Mouse (Mus musculus): ENCODE results near the gene Olfr1032. TPM values are rescaled to one million over a fixed set of nuclear protein-coding genes. Genes with fewer than 3 reads are reported as not detected.
A peak's percentile ranks its signal among the peaks of the same experiment; 100 is the strongest.
"Not testable (repeated sequence)": the region's sequence is repeated elsewhere in the genome, so short reads cannot be mapped to it uniquely, and the experiment has no call there.

Gene Olfr1032
- not detected in 2 replicates for polyA plus RNA-seq (2016; fragmentation: Nextera tagmentation; extraction: Ambion mirVana)

DNA sequence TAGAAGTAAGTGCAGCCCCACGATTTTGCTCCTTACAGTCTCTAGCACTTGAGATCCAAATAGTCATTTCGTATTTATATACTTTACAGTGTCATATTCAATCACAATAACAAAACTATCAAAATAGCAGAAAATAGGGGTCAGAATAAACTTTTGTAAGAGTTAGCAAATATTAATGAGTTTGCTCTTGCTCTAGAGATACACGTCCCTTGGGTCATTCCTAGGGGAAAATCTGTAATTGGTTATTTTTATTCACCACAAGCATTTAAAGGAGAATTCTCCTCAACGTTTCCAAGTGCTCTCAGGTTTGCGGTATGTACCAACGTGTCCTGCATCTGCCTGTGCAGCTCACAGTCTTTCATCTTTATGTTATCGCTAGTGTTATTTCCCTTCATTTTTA, at the start of gene Olfr1032:
Gene Olfr1032, plus strand, starts transcription at position 301 of the 400 bp plus-strand sequence.
- ATAC-seq (ENCODE audit: insufficient number of reproducible peaks, low FRiP score): no peak
- H3K36me3 ChIP-seq: no peaks in the 10 kb centered on the region
- 79% methylated on average over 7 of the region's 7 CpGs for WGBS
- H3K27me3 ChIP-seq (replicated peaks): no peaks in the 10 kb centered on the region
- no peak within 1 kb of the TSS for H3K27ac ChIP-seq (ENCODE audit: poor library complexity, severe bottlenecking)
- H3K4me2 ChIP-seq: no peak within 1 kb of the TSS
- no peaks in the 10 kb centered on the region for H3K9me3 ChIP-seq (replicated peaks)
- no peak within 1 kb of the TSS for H3K4me3 ChIP-seq
- H3K9ac ChIP-seq: no peak within 1 kb of the TSS
- H3K4me1 ChIP-seq (replicated peaks): no peaks in the 10 kb centered on the region

DNA sequence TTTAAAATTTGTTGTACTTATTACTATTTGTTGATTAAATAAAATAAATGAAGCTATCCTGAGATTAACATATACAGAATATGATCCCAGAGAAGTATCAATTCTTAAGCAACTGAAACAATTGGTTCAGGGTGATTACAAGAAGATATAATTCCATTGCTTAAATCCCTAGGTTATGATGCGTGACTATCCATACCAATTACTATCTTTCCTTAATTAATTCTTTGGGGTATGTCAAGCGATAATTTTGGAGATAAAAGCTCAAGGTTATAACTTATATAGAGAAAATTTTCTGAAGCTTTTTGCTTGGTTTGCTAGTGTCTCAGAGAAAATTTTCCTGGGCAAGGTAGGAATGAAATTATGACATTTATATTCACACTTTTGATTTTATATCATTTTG, 31.7 kb upstream of the Olfr1032 start, which contains the start of gene Olfr1029:
Gene Olfr1029, plus strand, starts transcription at position 301 of the 400 bp plus-strand sequence.
- Histone ChIP-seq H3K9ac (no peak within 1 kb of the TSS), H3K4me1 (replicated peaks) (no peaks in the 10 kb centered on the region), H3K4me3 (no peak within 1 kb of the TSS), H3K4me2 (no peak within 1 kb of the TSS), H3K36me3 (no peaks in the 10 kb centered on the region), H3K27me3 (replicated peaks) (no peaks in the 10 kb centered on the region), H3K9me3 (replicated peaks) (no peaks in the 10 kb centered on the region), H3K27ac (ENCODE audit: poor library complexity, severe bottlenecking) (no peak within 1 kb of the TSS)
- 70% methylated on average over 2 of the region's 2 CpGs for whole genome bisulfite sequencing
- no peak for ATAC-seq (ENCODE audit: insufficient number of reproducible peaks, low FRiP score)

- no peak within 1 kb of the TSS for H3K4me2 ChIP-seq
- H3K36me3 ChIP-seq: no peaks in the 10 kb centered on the region
- H3K4me3 ChIP-seq: no peak within 1 kb of the TSS
- H3K27me3 ChIP-seq (replicated peaks): no peaks in the 10 kb centered on the region
- WGBS: 66% methylated on average over 1 of the region's 1 CpGs
- no peak within 1 kb of the TSS for H3K27ac ChIP-seq (ENCODE audit: poor library complexity, severe bottlenecking)
- H3K9ac ChIP-seq: no peak within 1 kb of the TSS
- no peaks in the 10 kb centered on the region for H3K4me1 ChIP-seq (replicated peaks)
- no peak for ATAC-seq (ENCODE audit: insufficient number of reproducible peaks, low FRiP score)
- no peaks in the 10 kb centered on the region for H3K9me3 ChIP-seq (replicated peaks)
Observed at GRCm38 (mm10) chr2:85978976-85979375, 26.4 kb upstream of the Olfr1032 start, which contains the start of gene Olfr1030. Olfr1030 (plus strand) TSS chr2:85979276.

DNA sequence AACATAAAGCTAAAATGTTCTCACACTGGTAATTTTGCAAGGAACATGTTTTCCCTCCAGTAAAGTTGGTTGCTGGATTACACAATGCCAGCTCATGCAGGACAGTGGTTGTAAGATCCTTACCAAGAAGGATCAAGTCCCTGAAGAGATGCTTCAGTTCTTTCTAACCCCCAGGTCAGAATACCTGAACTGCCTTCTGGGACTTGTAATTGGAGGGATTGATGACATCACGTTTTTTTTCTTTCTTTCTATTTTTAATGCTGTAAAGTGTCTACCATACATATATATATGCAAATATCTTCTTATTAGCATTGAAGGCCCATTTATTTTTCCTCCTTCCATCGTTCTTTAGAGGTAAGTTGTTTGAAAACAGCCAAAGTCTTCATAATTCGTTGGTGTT, 15.3 kb upstream of the Olfr1032 start, which contains the start of gene Olfr1031:
Gene Olfr1031, plus strand, starts transcription at position 301 of the 400 bp plus-strand sequence.
- Histone ChIP-seq H3K4me3 (no peak within 1 kb of the TSS), H3K9ac (no peak within 1 kb of the TSS), H3K4me2 (no peak within 1 kb of the TSS), H3K9me3 (replicated peaks) (no peaks in the 10 kb centered on the region), H3K27me3 (replicated peaks) (no peaks in the 10 kb centered on the region), H3K4me1 (replicated peaks) (no peaks in the 10 kb centered on the region), H3K36me3 (no peaks in the 10 kb centered on the region), H3K27ac (ENCODE audit: poor library complexity, severe bottlenecking) (no peak within 1 kb of the TSS)
- WGBS: 46% methylated on average over 3 of the region's 3 CpGs
- no peak for ATAC-seq (ENCODE audit: insufficient number of reproducible peaks, low FRiP score)

GRCm38 (mm10) chr2:86020406-86020805, 15.1 kb downstream of the Olfr1032 start, which contains the start of gene Olfr1033:
Olfr1033 (plus strand) TSS chr2:86020633.
- H3K9ac ChIP-seq; H3K27me3 ChIP-seq (replicated peaks); H3K36me3 ChIP-seq; ATAC-seq (ENCODE audit: insufficient number of reproducible peaks, low FRiP score); H3K9me3 ChIP-seq (replicated peaks); H3K4me1 ChIP-seq (replicated peaks): not testable (repeated sequence)
- H3K27ac ChIP-seq (ENCODE audit: poor library complexity, severe bottlenecking): peak within 1 kb of the TSS; percentile 47; the same call in 1 of the 2 replicates
- H3K4me2 ChIP-seq: peak within 1 kb of the TSS; percentile 64
- peak within 1 kb of the TSS; percentile 47 for H3K4me3 ChIP-seq
- WGBS: 2% methylated on average over 11 of the region's 11 CpGs

- H3K36me3 ChIP-seq; H3K27ac ChIP-seq (ENCODE audit: poor library complexity, severe bottlenecking); H3K4me1 ChIP-seq (replicated peaks); H3K9ac ChIP-seq; H3K27me3 ChIP-seq (replicated peaks); H3K4me2 ChIP-seq; H3K9me3 ChIP-seq (replicated peaks); ATAC-seq (ENCODE audit: insufficient number of reproducible peaks, low FRiP score); H3K4me3 ChIP-seq: not testable (repeated sequence)
- WGBS: 38% methylated on average over 7 of the region's 9 CpGs
Observed at GRCm38 (mm10) chr2:86021518-86021917, 16.2 kb downstream of the Olfr1032 start.

GRCm38 (mm10) chr2:86045561-86045960, 40.2 kb downstream of the Olfr1032 start, which contains the start of gene Olfr1034:
Olfr1034 (plus strand) TSS chr2:86045861.
- no peak for ATAC-seq (ENCODE audit: insufficient number of reproducible peaks, low FRiP score)
- H3K4me3 ChIP-seq: no peak within 1 kb of the TSS
- H3K9ac ChIP-seq: no peak within 1 kb of the TSS
- no peaks in the 10 kb centered on the region for H3K27me3 ChIP-seq (replicated peaks)
- no peaks in the 10 kb centered on the region for H3K36me3 ChIP-seq
- no peaks in the 10 kb centered on the region for H3K4me1 ChIP-seq (replicated peaks)
- H3K27ac ChIP-seq (ENCODE audit: poor library complexity, severe bottlenecking): no peak within 1 kb of the TSS
- no peak within 1 kb of the TSS for H3K4me2 ChIP-seq
- H3K9me3 ChIP-seq (replicated peaks): no peaks in the 10 kb centered on the region

DNA sequence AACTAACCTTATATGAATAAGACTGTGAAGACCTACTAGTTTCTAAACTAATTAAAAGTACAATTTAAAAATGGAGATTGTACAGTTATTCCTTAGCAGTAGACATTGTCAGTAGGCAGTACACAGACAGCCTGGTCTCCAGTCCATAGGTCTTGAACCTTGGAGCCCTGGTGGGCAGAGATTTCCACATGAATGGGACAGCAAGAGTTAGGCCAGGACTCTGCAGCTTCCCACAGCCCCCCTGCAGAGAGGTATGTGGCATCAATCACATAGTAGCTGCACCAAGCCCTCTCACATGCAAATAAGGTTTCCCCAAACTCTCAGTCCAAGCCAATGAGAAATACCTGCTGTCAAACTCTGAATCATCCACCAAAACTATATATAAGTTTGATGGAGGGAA, 45.4 kb downstream of the Olfr1032 start:
- not testable (repeated sequence) for H3K36me3 ChIP-seq; H3K4me1 ChIP-seq (replicated peaks); H3K27ac ChIP-seq (ENCODE audit: poor library complexity, severe bottlenecking); H3K4me3 ChIP-seq; H3K4me2 ChIP-seq; ATAC-seq (ENCODE audit: insufficient number of reproducible peaks, low FRiP score); H3K9me3 ChIP-seq (replicated peaks); H3K27me3 ChIP-seq (replicated peaks); H3K9ac ChIP-seq

Other genes starting within 250 kb of the Olfr1032 start
- not detected in 2 replicates for gene Olfr1012, start 242.8 kb upstream of the Olfr1032 start, polyA plus RNA-seq (2016; fragmentation: Nextera tagmentation; extraction: Ambion mirVana)
- gene Olfr1013, start 238.4 kb upstream of the Olfr1032 start, polyA plus RNA-seq (2016; fragmentation: Nextera tagmentation; extraction: Ambion mirVana): not detected in 2 replicates
- gene Olfr1014, start 232.8 kb upstream of the Olfr1032 start, polyA plus RNA-seq (2016; fragmentation: Nextera tagmentation; extraction: Ambion mirVana): not detected in 2 replicates
- gene Olfr1015, start 223.5 kb upstream of the Olfr1032 start, polyA plus RNA-seq (2016; fragmentation: Nextera tagmentation; extraction: Ambion mirVana): not detected in 2 replicates
- gene Olfr1016, start 203.0 kb upstream of the Olfr1032 start, polyA plus RNA-seq (2016; fragmentation: Nextera tagmentation; extraction: Ambion mirVana): not detected in 2 replicates
- not detected in 2 replicates for gene Olfr1018, start 187.1 kb upstream of the Olfr1032 start, polyA plus RNA-seq (2016; fragmentation: Nextera tagmentation; extraction: Ambion mirVana)
- not detected in 2 replicates for gene Olfr1019, start 160.1 kb upstream of the Olfr1032 start, polyA plus RNA-seq (2016; fragmentation: Nextera tagmentation; extraction: Ambion mirVana)
- gene Olfr1020, start 158.5 kb upstream of the Olfr1032 start, polyA plus RNA-seq (2016; fragmentation: Nextera tagmentation; extraction: Ambion mirVana): not detected in 2 replicates
- not detected in 2 replicates for gene Olfr1022, start 136.9 kb upstream of the Olfr1032 start, polyA plus RNA-seq (2016; fragmentation: Nextera tagmentation; extraction: Ambion mirVana)
- not detected in 2 replicates for gene Olfr1023, start 119.9 kb upstream of the Olfr1032 start, polyA plus RNA-seq (2016; fragmentation: Nextera tagmentation; extraction: Ambion mirVana)
- gene Olfr1024, start 100.5 kb upstream of the Olfr1032 start, polyA plus RNA-seq (2016; fragmentation: Nextera tagmentation; extraction: Ambion mirVana): not detected in 2 replicates
- gene Olfr1025-ps1, start 90.3 kb upstream of the Olfr1032 start, polyA plus RNA-seq (2016; fragmentation: Nextera tagmentation; extraction: Ambion mirVana): not detected in 2 replicates
- not detected in 2 replicates for gene Olfr1026, start 84.0 kb upstream of the Olfr1032 start, polyA plus RNA-seq (2016; fragmentation: Nextera tagmentation; extraction: Ambion mirVana)
- gene Olfr1028, start 55.1 kb upstream of the Olfr1032 start, polyA plus RNA-seq (2016; fragmentation: Nextera tagmentation; extraction: Ambion mirVana): not detected in 2 replicates
- gene Olfr1029, start 31.6 kb upstream of the Olfr1032 start, polyA plus RNA-seq (2016; fragmentation: Nextera tagmentation; extraction: Ambion mirVana): not detected in 2 replicates
- not detected in 2 replicates for gene Olfr1030, start 26.3 kb upstream of the Olfr1032 start, polyA plus RNA-seq (2016; fragmentation: Nextera tagmentation; extraction: Ambion mirVana)
- not detected in 2 replicates for gene Olfr1031, start 15.2 kb upstream of the Olfr1032 start, polyA plus RNA-seq (2016; fragmentation: Nextera tagmentation; extraction: Ambion mirVana)
- 1.3 and 1.4 TPM in 2 replicates for gene Olfr1033, start 15.1 kb downstream of the Olfr1032 start, polyA plus RNA-seq (2016; fragmentation: Nextera tagmentation; extraction: Ambion mirVana)
- gene Olfr1034, start 40.3 kb downstream of the Olfr1032 start, polyA plus RNA-seq (2016; fragmentation: Nextera tagmentation; extraction: Ambion mirVana): not detected in 2 replicates
- gene Olfr1036, start 68.5 kb downstream of the Olfr1032 start, polyA plus RNA-seq (2016; fragmentation: Nextera tagmentation; extraction: Ambion mirVana): not detected in 2 replicates
- not detected in 2 replicates for gene Olfr1037, start 81.8 kb downstream of the Olfr1032 start, polyA plus RNA-seq (2016; fragmentation: Nextera tagmentation; extraction: Ambion mirVana)
- not detected in 2 replicates for gene Olfr1039, start 130.4 kb downstream of the Olfr1032 start, polyA plus RNA-seq (2016; fragmentation: Nextera tagmentation; extraction: Ambion mirVana)
- not detected in 2 replicates for gene Olfr1040, start 141.2 kb downstream of the Olfr1032 start, polyA plus RNA-seq (2016; fragmentation: Nextera tagmentation; extraction: Ambion mirVana)
- not detected in 2 replicates for gene Olfr1042, start 156.3 kb downstream of the Olfr1032 start, polyA plus RNA-seq (2016; fragmentation: Nextera tagmentation; extraction: Ambion mirVana)
- not detected in 2 replicates for gene Olfr1043, start 162.0 kb downstream of the Olfr1032 start, polyA plus RNA-seq (2016; fragmentation: Nextera tagmentation; extraction: Ambion mirVana)
- not detected in 2 replicates for gene Olfr1044, start 172.3 kb downstream of the Olfr1032 start, polyA plus RNA-seq (2016; fragmentation: Nextera tagmentation; extraction: Ambion mirVana)
- not detected in 2 replicates for gene Olfr52, start 180.1 kb downstream of the Olfr1032 start, polyA plus RNA-seq (2016; fragmentation: Nextera tagmentation; extraction: Ambion mirVana)
- gene Olfr1045, start 197.5 kb downstream of the Olfr1032 start, polyA plus RNA-seq (2016; fragmentation: Nextera tagmentation; extraction: Ambion mirVana): not detected in 2 replicates
- not detected in 2 replicates for gene Olfr1046, start 213.8 kb downstream of the Olfr1032 start, polyA plus RNA-seq (2016; fragmentation: Nextera tagmentation; extraction: Ambion mirVana)
- gene Olfr1047, start 225.9 kb downstream of the Olfr1032 start, polyA plus RNA-seq (2016; fragmentation: Nextera tagmentation; extraction: Ambion mirVana): not detected in 2 replicates
- gene Olfr1048, start 234.7 kb downstream of the Olfr1032 start, polyA plus RNA-seq (2016; fragmentation: Nextera tagmentation; extraction: Ambion mirVana): not detected in 2 replicates

All from heart, embryonic 12.5 days (tissue).